Mouse (Mus musculus): Measurements from ENCODE around the gene Slc4a1ap.
"Not testable (repeated sequence)": the region's sequence is repeated elsewhere in the genome, so short reads cannot be mapped to it uniquely, and the experiment has no call there.

GRCm38 (mm10) chr5:31527707-31528106 is 912 bp downstream of the Slc4a1ap start, which contains the start of gene Supt7l:
- TF ChIP-seq CTCF, EP300 (IDR thresholded peaks at IDR 0.05): not testable (repeated sequence)

All from lung, postnatal 0 days (tissue).